Mouse (Mus musculus): ENCODE results near the gene Prkrip1.

GRCm38 (mm10) chr5:136168071-136168470 lies 30.7 kb downstream of the Prkrip1 start:
- peak; percentile 49 for TF ChIP-seq CTCF (IDR thresholded peaks at IDR 0.05; ENCODE audit: low read depth)
- no peak for TF ChIP-seq EP300 (optimal IDR thresholded peaks at IDR 0.05)
